In the genomic region with DNA sequence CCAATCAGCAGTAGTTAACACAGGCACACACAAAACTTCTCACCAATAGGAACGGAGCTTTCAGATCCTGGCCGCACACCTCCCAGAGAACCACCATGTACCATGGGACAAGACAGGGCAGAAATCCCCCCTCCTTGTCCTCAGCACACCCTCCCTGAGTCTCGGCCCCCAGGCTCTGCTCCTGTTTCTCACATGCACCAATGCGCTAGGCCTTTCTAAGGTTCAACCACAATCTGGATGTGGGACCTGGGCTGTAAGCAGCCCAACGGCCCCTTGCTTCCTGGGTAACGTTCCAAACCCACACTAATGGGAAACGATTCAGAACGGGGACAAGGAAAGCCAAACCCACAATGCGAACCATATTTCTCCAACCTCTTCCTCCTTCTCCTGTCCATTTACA, we compare ENCODE assay signal across 22 mouse cellular contexts.
DNase-seq lines count a peak whose midpoint lies in the region; ATAC-seq lines count a peak whose summit lies in the region.
"Had no signal": no experiment of that assay in that cellular context is flagged by ENCODE, and none has a peak within 500 bp of the region (broad histone marks: within the 10 kb centered on the region; RNA-seq: fewer than 3 reads in every experiment).

No protein-coding gene starts in this region.

- no peaks in the 10 kb centered on the region for H3K4me1 ChIP-seq in midbrain, embryonic 11.5 days (ENCODE audit: control insufficient read depth, insufficient read depth, low read length)
- H3K4me1 ChIP-seq in midbrain, embryonic 10.5 days = peaks cover 25% of the 10 kb centered on the region
- 0 out of 2 replicates have a peak, but pooled peaks cover 7% of the 10 kb centered on the region for H3K4me1 ChIP-seq in embryonic facial prominence, embryonic 15.5 days
- H3K4me1 ChIP-seq: forebrain, embryonic 13.5 days had no signal

- no peak overlapping the region for H3K4me2 ChIP-seq in midbrain, embryonic 11.5 days
- H3K4me2 ChIP-seq in embryonic facial prominence, embryonic 15.5 days (replicated peaks) = no peak overlapping the region
- H3K4me2 ChIP-seq: forebrain, embryonic 13.5 days; forebrain, embryonic 15.5 days had no signal

- H3K27ac ChIP-seq in midbrain, embryonic 11.5 days (ENCODE audit: low read depth, low read length) = no peak overlapping the region
- no peak overlapping the region for H3K27ac ChIP-seq in midbrain, embryonic 10.5 days (replicated peaks)
- H3K27ac ChIP-seq in embryonic facial prominence, embryonic 15.5 days (replicated peaks) = no peak overlapping the region
- H3K27ac ChIP-seq: forebrain, embryonic 13.5 days; forebrain, embryonic 15.5 days had no signal

- peak; percentile 78 for DNase-seq in midbrain, embryonic 11.5 days (ENCODE audit: low spot score, missing footprints)
- DNase-seq in midbrain, embryonic 10.5 days (ENCODE audit: low spot score) = no peak
- DNase-seq in NIH3T3 (ENCODE audit: low read depth) = peak; percentile 63
- no peak for DNase-seq in embryo, embryonic 9.5 days (ENCODE audit: extremely low spot score)
- DNase-seq in gastrocnemius, postnatal 4 days (ENCODE audit: low spot score in 2 of 2) = no peak
- DNase-seq: adrenal gland, adult 2 months; adrenal gland, postnatal 10 days; adrenal gland, postnatal 25 days; B cell, adult 2 months; cerebellum, adult 11 months; cerebellum, adult 18-20 months; cerebellum, adult 8-10 months; cerebellum, adult 9-11 months; cerebellum, postnatal 14 days; cerebellum, postnatal 36 days; embryo, embryonic 11 days; forebrain, postnatal 0 days had no signal

- H3K27me3 ChIP-seq in midbrain, embryonic 11.5 days (ENCODE audit: control insufficient read depth, insufficient read depth, low read length) = no peaks in the 10 kb centered on the region
- H3K27me3 ChIP-seq in midbrain, embryonic 10.5 days (ENCODE audit: low read depth, poor library complexity, severe bottlenecking) = no peaks in the 10 kb centered on the region
- no peaks in the 10 kb centered on the region for H3K27me3 ChIP-seq in embryonic facial prominence, embryonic 15.5 days
- H3K27me3 ChIP-seq: forebrain, embryonic 13.5 days; forebrain, embryonic 15.5 days had no signal

- no peak overlapping the region for H3K4me3 ChIP-seq in midbrain, embryonic 11.5 days (ENCODE audit: low read depth, low read length)
- no peak overlapping the region for H3K4me3 ChIP-seq in midbrain, embryonic 10.5 days
- H3K4me3 ChIP-seq in embryonic facial prominence, embryonic 15.5 days (replicated peaks) = no peak overlapping the region
- H3K4me3 ChIP-seq: forebrain, embryonic 13.5 days; forebrain, embryonic 15.5 days had no signal

- no peaks in the 10 kb centered on the region for H3K36me3 ChIP-seq in midbrain, embryonic 11.5 days (ENCODE audit: control insufficient read depth, insufficient read depth, low read length)
- H3K36me3 ChIP-seq in midbrain, embryonic 10.5 days = no peaks in the 10 kb centered on the region
- H3K36me3 ChIP-seq in embryonic facial prominence, embryonic 15.5 days = no peaks in the 10 kb centered on the region
- H3K36me3 ChIP-seq: forebrain, embryonic 15.5 days; G1E had no signal

- no peaks in the 10 kb centered on the region for H3K9me3 ChIP-seq in midbrain, embryonic 11.5 days (ENCODE audit: control insufficient read depth, low read length)
- no peaks in the 10 kb centered on the region for H3K9me3 ChIP-seq in midbrain, embryonic 10.5 days (replicated peaks)
- no peaks in the 10 kb centered on the region for H3K9me3 ChIP-seq in embryonic facial prominence, embryonic 15.5 days (replicated peaks)
- H3K9me3 ChIP-seq: forebrain, embryonic 13.5 days; forebrain, embryonic 15.5 days had no signal

- WGBS in midbrain, embryonic 11.5 days = 94% methylated on average over 9 of the region's 9 CpGs
- 94% methylated on average over 9 of the region's 9 CpGs for WGBS in midbrain, embryonic 10.5 days
- WGBS in embryonic facial prominence, embryonic 15.5 days = 58% methylated on average over 9 of the region's 9 CpGs

- no peak for ATAC-seq in midbrain, embryonic 11.5 days (ENCODE audit: low FRiP score)
- peak; percentile 79 for ATAC-seq in embryonic facial prominence, embryonic 15.5 days (ENCODE audit: insufficient number of reproducible peaks, low FRiP score, low TSS enrichment, low read depth)
- ATAC-seq: CD4-positive, CD25-positive, alpha-beta regulatory T cell, adult 4 months; forebrain, embryonic 13.5 days; forebrain, embryonic 15.5 days; forebrain, postnatal 0 days had no signal

- H3K9ac ChIP-seq in midbrain, embryonic 11.5 days (ENCODE audit: low read length) = no peak overlapping the region
- H3K9ac ChIP-seq in embryonic facial prominence, embryonic 15.5 days = no peak overlapping the region
- H3K9ac ChIP-seq: forebrain, embryonic 13.5 days; forebrain, embryonic 15.5 days; forebrain, postnatal 0 days had no signal

Comparison
In these comparisons a context has a peak if more than half of its experiments do, and no peak if none do; other contexts are left out.
1. DNase-seq: peak in midbrain, embryonic 11.5 days (single experiment) and NIH3T3 (single experiment); none in midbrain, embryonic 10.5 days (single experiment), embryo, embryonic 9.5 days (single experiment) and gastrocnemius, postnatal 4 days (0 of 2).